Mouse (Mus musculus) midbrain, embryonic 13.5 days (tissue): ENCODE data around the gene Cryga. TPM values are rescaled to one million over a fixed set of nuclear protein-coding genes. Genes with fewer than 3 reads are reported as not detected.

Experiments used
- ATAC-seq: fragments of 200-750 bp; cut with Nextera tagmentation; 2 replicates; pipeline ENCODE4 v1.8.0; 2017; ENCODE audit warnings: mild to moderate bottlenecking, moderate TSS enrichment, moderate library complexity
- H3K27ac ChIP-seq: fragments of 300-500 bp; sonication (generic); 2 replicates; pipeline ENCODE4 v1.5.1; 2015; ENCODE audit warnings: inconsistent platforms, mild to moderate bottlenecking, moderate library complexity
- H3K27me3 ChIP-seq: fragments of 300-500 bp; sonication (generic); 2 replicates; pipeline ENCODE4 v1.6.1; 2015; ENCODE audit warnings: mild to moderate bottlenecking, inconsistent platforms
- H3K36me3 ChIP-seq: fragments of 300-500 bp; sonication (generic); 2 replicates; pipeline ENCODE4 v1.6.1; 2015; ENCODE audit warnings: mild to moderate bottlenecking, inconsistent platforms
- H3K4me1 ChIP-seq: fragments of 300-500 bp; sonication (generic); replicated peaks from 2 replicates; pipeline ENCODE4 v1.6.1; 2015; ENCODE audit warnings: inconsistent platforms
- H3K4me2 ChIP-seq: fragments of 300-500 bp; sonication (generic); replicated peaks from 2 replicates; pipeline ENCODE4 v1.6.1; 2015; ENCODE audit warnings: moderate library complexity, mild to moderate bottlenecking, inconsistent platforms
- H3K4me3 ChIP-seq: fragments of 300-500 bp; sonication (generic); replicated peaks from 2 replicates; pipeline ENCODE4 v1.5.1; 2015; ENCODE audit warnings: mild to moderate bottlenecking, inconsistent platforms
- H3K9ac ChIP-seq: fragments of 300-500 bp; sonication (generic); replicated peaks from 2 replicates; pipeline ENCODE4 v1.6.1; 2015; ENCODE audit warnings: mild to moderate bottlenecking, inconsistent platforms
- H3K9me3 ChIP-seq: fragments of 300-500 bp; sonication (generic); 2 replicates; pipeline ENCODE4 v1.6.1; 2016; ENCODE audit warnings: mild to moderate bottlenecking, inconsistent platforms
- WGBS: fragments of 180-500 bp; shearing (Covaris S2); methylation state at CpG from one replicate; pipeline ENCODE4 v1.1.7; 2015; 5-methylcytosine and 5-hydroxymethylcytosine counted together
- polyA plus RNA-seq: library from polyadenylated mRNA; unstranded; fragments of >200 nt; fragmentation: Nextera tagmentation; extraction: Ambion mirVana; gene quantifications from 2 replicates; pipeline ENCODE4 v1.2.1, GENCODE M21; 2015

The Cryga gene
- polyA plus RNA-seq, 1 experiment from 2014 or later, result not detected

DNA sequence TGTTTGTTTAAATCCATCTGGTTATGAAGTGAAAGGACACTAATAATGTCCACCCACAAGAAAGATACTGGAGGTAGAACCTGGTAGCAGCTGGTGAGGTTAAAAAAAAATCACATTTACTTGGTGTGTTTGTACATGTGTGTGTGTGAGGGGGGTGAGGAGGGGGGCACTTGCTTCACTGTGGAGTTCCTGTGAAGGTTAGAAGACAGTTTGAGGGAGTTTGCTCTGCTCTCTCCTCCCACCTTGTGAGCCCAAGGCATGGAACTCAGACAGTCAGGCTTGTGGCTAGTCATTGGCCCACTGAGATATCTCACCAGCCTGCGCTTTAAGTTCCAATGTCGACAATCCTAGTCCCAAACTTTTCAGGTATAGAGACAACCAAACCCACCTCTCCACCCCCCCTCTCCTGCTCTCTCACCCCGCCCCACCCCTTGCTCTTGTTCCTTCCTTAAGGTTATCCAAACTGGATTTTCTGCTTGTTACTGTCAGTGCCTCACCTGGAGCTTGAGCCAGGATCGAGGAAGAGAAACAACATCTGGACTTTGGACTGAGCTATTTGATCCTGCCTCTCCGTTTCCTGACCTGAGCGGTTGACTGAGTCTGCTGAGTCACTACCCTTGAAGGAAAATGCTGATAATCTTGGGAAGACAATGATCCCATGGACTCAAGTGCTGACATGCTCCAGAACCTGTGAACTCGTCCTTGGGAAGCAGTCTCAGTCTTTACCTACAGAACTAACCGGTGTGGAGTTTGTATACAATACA lies 15.2 kb upstream of the Cryga start:
- 82% methylated on average over 8 of the region's 8 CpGs for WGBS
- Histone ChIP-seq H3K9ac (no peak overlapping the region), H3K4me2 (no peak overlapping the region), H3K27me3 (no peaks in the 10 kb centered on the region), H3K4me1 (no peaks in the 10 kb centered on the region), H3K4me3 (no peak overlapping the region), H3K36me3 (no peaks in the 10 kb centered on the region), H3K9me3 (no peaks in the 10 kb centered on the region), H3K27ac (no peak overlapping the region)
- ATAC-seq, result no peak

DNA sequence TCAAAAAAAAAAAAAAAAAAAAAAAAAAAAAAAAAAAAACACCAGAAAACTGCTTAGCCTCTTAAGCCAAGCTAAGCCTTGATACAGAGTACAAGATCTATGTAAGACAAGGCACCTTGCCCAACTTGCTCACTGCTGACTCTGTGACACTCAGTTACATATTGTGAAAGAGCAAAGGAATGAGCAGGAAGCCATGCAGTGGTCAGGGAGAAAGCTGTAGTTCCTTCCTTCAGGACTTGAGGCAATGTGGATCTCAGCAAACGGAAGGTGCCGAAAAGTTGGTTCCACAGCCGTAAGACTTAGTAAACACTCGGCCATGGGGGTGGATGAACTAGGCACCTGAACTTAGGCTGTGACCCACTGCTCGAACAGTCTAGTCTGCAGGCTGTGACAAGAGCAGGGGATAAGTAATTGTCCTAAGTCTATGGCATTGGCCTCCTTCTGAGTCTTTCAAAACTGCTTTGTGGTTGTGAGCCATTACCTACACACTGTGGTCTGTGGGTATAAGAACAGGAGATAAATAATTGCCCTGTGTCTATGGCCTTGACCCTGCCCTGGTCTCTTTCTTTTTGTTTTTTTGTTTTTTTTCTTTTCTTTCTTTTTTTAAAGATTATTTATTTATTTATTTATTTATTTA lies 10.5 kb upstream of the Cryga start:
- Histone ChIP-seq H3K9ac (no peak overlapping the region), H3K36me3 (no peaks in the 10 kb centered on the region), H3K4me2 (no peak overlapping the region), H3K4me3 (no peak overlapping the region), H3K27ac (no peak overlapping the region), H3K27me3 (no peaks in the 10 kb centered on the region), H3K9me3 (no peaks in the 10 kb centered on the region), H3K4me1 (no peaks in the 10 kb centered on the region)
- 89% methylated on average over 5 of the region's 5 CpGs for WGBS
- no peak for ATAC-seq

DNA sequence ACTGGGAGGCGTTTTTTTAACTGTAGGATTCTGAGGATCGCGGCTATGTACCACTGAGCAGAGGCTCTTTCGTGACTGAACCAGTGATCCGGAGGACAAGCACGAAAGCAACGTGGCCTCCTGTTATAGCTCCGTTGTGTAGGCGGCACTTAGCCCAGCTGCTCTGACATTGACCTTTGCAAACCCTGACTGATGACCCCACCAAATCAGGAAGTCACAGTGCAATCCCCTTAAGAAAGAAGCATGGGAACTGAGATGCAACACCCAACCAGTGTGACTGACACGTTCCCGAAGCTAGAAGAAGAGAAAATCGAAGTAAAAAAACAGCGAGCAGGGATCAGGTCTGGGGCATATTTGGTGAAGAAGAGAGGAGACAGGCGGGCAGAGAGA lies 9.6 kb upstream of the Cryga start:
- H3K9ac ChIP-seq, result no peak overlapping the region
- no peak for ATAC-seq
- 59% methylated on average over 14 of the region's 14 CpGs for WGBS
- H3K9me3 ChIP-seq, result no peaks in the 10 kb centered on the region
- no peak overlapping the region for H3K27ac ChIP-seq
- peak overlapping the region; percentile 29 for H3K4me2 ChIP-seq
- H3K4me1 ChIP-seq, result no peaks in the 10 kb centered on the region
- no peaks in the 10 kb centered on the region for H3K27me3 ChIP-seq
- H3K36me3 ChIP-seq, result no peaks in the 10 kb centered on the region
- no peak overlapping the region for H3K4me3 ChIP-seq

DNA sequence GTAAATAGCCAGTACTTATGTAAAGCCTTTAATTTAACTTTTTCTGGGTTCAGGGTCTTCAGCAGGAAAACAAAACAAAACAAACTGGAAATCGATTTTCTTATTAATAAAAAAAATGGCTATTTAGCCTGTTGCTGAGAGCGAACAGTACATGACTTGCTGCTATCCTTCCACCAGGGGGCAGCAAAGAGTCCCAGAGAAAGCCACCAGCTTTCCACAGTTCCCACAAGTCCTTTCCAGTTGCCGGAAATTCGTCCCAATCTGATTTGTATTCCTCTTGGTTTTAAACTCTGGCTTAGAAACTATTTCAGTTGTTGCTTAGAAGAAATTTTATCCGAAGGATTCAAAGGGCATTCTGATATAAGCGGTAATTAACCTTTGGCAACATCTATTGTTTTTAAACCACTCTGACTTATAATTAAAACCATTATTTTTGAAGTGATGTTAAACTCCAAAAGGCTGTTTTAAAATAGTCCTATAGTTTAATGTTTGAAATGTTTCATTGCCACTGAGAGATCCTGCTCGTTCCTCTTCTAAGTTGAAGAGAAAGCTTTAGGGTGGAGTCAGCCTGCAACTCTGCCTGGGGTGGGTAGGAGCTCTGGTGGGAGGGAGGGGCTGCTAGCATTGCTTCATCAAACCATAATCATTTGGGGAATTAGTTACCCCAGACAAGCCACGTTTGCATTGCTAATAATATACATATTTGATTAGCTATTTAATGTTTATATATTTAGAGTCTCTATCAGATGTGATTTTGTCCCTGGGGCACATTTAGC lies 9.0 kb upstream of the Cryga start:
- Histone ChIP-seq H3K27me3 (no peaks in the 10 kb centered on the region), H3K9ac (no peak overlapping the region), H3K4me3 (no peak overlapping the region), H3K4me1 (no peaks in the 10 kb centered on the region), H3K9me3 (no peaks in the 10 kb centered on the region), H3K27ac (no peak overlapping the region), H3K36me3 (no peaks in the 10 kb centered on the region), H3K4me2 (peak overlapping the region; percentile 29)
- peak; percentile 82 for ATAC-seq
- 11% methylated on average over 8 of the region's 8 CpGs for WGBS

DNA sequence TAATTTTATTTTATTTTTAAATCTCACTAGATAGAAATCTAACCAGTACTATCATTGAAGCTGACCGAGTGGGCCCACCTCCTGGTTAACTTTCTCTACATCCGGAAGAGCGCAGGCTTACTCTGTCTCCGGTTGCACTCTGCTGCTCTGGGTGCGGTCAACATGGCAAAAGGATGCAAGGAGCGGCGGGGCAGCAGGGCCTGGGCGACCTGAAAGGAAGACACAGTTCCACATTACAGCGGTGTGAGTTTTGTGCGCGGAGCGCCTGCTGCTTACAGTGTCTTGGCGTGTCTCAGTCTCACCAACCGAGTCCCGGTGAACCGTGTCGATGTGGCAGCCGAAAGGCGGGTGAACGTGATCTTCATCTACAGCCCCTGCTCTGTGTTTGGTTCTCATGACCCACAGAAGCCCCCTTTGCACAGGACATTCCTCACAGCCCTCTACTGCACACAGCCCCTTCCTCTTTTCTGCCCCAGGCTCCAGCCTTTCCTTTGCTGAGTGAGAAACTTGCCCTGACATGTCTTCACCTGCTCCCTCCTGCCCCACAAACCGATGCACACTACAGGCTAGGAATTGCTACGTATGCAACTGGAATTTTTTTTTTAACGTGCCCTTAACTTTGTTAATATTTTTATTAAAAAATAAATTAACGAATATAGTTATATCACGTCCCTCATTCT lies 6.7 kb upstream of the Cryga start:
- H3K27me3 ChIP-seq, result no peaks in the 10 kb centered on the region
- H3K27ac ChIP-seq, result no peak overlapping the region
- no peaks in the 10 kb centered on the region for H3K4me1 ChIP-seq
- H3K4me2 ChIP-seq, result no peak overlapping the region
- ATAC-seq, result no peak
- H3K9ac ChIP-seq, result no peak overlapping the region
- no peaks in the 10 kb centered on the region for H3K9me3 ChIP-seq
- whole genome bisulfite sequencing, result 79% methylated on average over 25 of the region's 25 CpGs
- H3K36me3 ChIP-seq, result no peaks in the 10 kb centered on the region
- no peak overlapping the region for H3K4me3 ChIP-seq

DNA sequence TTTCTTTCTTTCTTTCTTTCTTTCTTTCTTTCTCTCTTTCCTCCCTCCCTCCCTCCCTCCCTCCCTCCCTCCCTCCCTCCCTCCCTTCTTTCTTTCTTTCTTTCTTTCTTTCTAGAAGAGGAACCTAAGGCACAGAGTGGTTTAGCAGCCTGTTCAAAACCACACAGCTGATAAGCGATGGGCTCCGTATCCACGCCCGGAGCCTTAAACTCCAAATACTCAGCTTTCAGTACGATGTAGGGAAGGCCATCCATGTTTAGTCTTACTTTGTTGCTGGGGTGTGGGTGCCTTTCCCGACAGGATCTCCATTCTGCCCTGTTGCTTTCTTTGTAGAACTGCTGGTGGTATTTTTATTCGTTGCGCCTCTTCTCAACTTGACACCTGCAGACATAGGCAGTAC lies 6.0 kb upstream of the Cryga start:
- 93% methylated on average over 8 of the region's 8 CpGs for WGBS
- H3K27ac ChIP-seq, result no peak overlapping the region
- ATAC-seq, result no peak
- H3K4me1 ChIP-seq, result no peaks in the 10 kb centered on the region
- no peaks in the 10 kb centered on the region for H3K27me3 ChIP-seq
- no peaks in the 10 kb centered on the region for H3K36me3 ChIP-seq
- H3K9ac ChIP-seq, result no peak overlapping the region
- no peaks in the 10 kb centered on the region for H3K9me3 ChIP-seq
- H3K4me2 ChIP-seq, result no peak overlapping the region
- H3K4me3 ChIP-seq, result no peak overlapping the region

DNA sequence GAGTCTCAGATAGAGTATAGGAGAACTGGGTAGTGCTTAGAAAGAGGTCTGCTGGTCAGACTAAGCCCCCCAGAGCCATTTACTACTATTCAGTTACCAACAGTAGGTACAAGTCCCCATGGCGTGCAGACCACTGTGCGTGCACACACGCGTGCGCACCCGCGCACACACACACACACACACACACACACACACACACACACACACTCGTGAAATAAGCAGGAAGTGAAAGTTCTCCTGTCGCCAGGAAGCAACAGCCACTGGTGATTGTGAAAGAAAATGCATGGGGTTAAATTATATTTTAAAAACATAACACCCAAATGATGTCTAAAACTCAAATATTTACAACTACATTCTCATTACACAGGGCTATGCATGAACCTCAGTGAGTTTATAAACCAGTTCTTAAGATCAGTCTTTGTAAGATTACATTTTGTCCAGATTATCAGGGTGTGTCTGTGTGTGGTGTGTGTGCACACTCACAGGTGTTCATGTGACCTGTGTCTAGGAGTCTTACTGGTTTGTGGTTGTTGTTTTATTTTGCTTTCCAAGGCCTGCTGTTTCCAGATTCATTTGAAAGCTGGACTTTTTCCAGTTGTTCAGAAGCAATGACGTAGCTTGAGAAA lies 4.6 kb upstream of the Cryga start:
- ATAC-seq, result no peak
- no peak overlapping the region for H3K27ac ChIP-seq
- H3K4me2 ChIP-seq, result no peak overlapping the region
- H3K4me3 ChIP-seq, result no peak overlapping the region
- H3K9ac ChIP-seq, result no peak overlapping the region
- no peaks in the 10 kb centered on the region for H3K27me3 ChIP-seq
- no peaks in the 10 kb centered on the region for H3K36me3 ChIP-seq
- 89% methylated on average over 10 of the region's 10 CpGs for WGBS
- H3K9me3 ChIP-seq, result no peaks in the 10 kb centered on the region
- no peaks in the 10 kb centered on the region for H3K4me1 ChIP-seq

DNA sequence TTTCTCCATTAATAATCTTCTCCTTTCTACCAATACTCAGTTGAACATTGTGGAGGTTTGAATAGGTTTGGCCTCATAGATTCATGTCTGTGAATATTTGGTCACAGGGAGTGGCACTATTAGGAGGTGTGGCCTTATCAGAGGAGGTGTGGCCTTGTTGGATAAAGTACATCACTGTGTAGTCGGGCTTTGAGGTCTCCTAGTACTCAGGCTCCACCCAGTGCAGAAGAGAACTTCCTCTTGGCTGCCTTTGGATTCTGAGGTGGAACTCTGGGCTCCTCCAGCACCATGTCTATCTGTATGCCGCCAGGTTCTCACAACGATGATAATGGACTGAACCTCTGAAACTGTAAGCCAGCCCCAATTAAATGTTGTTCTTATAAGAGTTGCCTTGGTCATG lies 6.2 kb downstream of the Cryga start:
- Histone ChIP-seq H3K27me3 (no peaks in the 10 kb centered on the region), H3K4me2 (no peak overlapping the region), H3K9me3 (no peaks in the 10 kb centered on the region), H3K36me3 (no peaks in the 10 kb centered on the region), H3K9ac (no peak overlapping the region), H3K27ac (no peak overlapping the region), H3K4me3 (no peak overlapping the region), H3K4me1 (no peaks in the 10 kb centered on the region)
- no peak for ATAC-seq
- 88% methylated on average over 3 of the region's 3 CpGs for WGBS

DNA sequence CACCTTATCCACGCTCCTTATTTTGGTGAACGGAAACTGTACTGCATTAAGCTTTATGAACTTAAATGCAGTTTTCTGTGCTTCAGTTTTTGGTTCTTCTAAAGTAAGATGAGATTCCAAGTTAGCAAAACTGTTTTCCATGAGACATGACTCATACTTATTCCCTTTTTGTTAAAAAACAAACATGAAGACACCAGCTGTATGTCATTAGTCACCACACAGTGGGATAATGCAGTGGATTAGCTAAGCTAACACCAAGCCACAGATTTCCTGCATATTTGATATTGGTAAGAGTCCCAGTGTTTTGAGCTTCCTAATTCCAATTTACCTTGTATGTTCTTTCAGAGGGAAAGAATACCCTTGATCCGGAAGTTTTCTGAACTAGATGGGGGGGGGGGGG lies 11.6 kb downstream of the Cryga start:
- H3K4me2 ChIP-seq, result no peak overlapping the region
- no peak overlapping the region for H3K27ac ChIP-seq
- H3K9ac ChIP-seq, result no peak overlapping the region
- H3K4me1 ChIP-seq, result no peaks in the 10 kb centered on the region
- H3K27me3 ChIP-seq, result no peaks in the 10 kb centered on the region
- no peaks in the 10 kb centered on the region for H3K9me3 ChIP-seq
- no peak for ATAC-seq
- WGBS, result 91% methylated on average over 3 of the region's 3 CpGs
- no peak overlapping the region for H3K4me3 ChIP-seq
- H3K36me3 ChIP-seq, result no peaks in the 10 kb centered on the region

DNA sequence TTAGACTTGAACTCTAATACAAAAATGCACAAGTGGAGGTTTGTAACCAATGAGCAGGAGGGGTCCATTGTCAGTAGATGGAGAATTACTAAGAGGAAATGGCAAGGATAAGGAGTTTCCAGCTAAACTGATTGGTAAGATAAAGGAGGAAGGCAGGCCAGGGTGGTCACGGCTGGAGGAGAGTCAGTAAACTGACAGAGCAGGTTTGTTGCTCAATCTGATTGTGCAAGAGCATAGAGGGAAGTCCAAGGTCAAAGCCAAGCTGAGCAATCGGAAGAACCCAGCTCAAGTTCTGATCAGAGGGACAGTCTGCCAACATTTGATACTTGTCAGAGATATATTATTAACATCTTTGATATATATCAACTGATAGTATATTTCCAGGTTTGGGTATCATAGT lies 12.8 kb downstream of the Cryga start:
- Histone ChIP-seq H3K36me3 (no peaks in the 10 kb centered on the region), H3K4me1 (no peaks in the 10 kb centered on the region), H3K9ac (no peak overlapping the region), H3K27ac (no peak overlapping the region), H3K4me3 (no peak overlapping the region), H3K9me3 (no peaks in the 10 kb centered on the region), H3K4me2 (no peak overlapping the region), H3K27me3 (no peaks in the 10 kb centered on the region)
- no peak for ATAC-seq
- 74% methylated on average over 2 of the region's 2 CpGs for WGBS

DNA sequence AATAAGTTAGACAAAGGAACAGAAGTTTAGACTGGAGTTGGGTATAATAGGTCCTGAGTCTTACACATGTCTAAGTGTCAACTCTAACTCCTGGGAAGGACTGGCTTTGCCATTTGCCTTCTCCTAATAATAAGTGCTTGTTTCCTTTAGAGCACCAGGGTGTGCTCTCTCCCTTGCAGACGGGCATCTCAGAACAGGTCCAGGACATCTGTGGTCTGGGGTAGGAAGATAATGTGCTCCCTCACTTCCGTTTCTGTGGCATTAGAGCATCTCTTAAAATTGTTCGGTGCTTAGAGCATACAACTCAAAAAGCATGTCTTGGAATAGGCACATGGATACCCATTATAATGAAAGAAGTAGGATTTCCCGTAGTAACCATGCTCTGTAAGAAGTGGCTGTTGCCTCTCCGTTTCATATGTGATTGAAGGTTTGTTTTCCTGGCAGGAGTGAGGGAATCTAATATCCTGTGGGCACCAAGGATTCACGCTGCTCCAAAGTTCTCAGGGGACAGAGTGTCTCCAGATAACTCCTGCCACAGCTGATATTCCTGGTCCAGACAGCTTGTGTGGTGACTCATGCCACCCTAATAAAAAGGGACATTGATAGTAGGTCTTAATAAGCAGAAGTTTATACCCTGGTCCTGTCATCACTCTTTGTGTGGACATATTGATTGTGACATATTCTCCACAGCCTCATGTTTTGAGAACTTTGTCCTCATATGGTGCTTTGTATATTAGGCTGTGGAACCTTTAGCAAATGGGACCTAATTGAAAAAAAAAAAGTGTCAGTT lies 14.4 kb downstream of the Cryga start:
- Histone ChIP-seq H3K4me1 (no peaks in the 10 kb centered on the region), H3K4me3 (no peak overlapping the region), H3K9ac (no peak overlapping the region), H3K36me3 (no peaks in the 10 kb centered on the region), H3K27ac (no peak overlapping the region), H3K9me3 (no peaks in the 10 kb centered on the region), H3K27me3 (no peaks in the 10 kb centered on the region), H3K4me2 (no peak overlapping the region)
- WGBS, result 84% methylated on average over 6 of the region's 6 CpGs
- ATAC-seq, result no peak
